Mouse (Mus musculus) spleen, postnatal 4 days (tissue): ENCODE results near the gene BC052040.

Experiments used
- DNase-seq, 2 experiments: peaks; one replicate each; pipeline ENCODE4 v3.0.0; 2022; ENCODE audit warnings: low spot score in 2 of 2

BC052040 gene

GRCm38 (mm10) chr2:115581241-115581988, at the start of gene BC052040:
Gene BC052040, plus strand, starts transcription at chr2:115581716.
- peak; percentile 88 to 94 for DNase-seq

DNA sequence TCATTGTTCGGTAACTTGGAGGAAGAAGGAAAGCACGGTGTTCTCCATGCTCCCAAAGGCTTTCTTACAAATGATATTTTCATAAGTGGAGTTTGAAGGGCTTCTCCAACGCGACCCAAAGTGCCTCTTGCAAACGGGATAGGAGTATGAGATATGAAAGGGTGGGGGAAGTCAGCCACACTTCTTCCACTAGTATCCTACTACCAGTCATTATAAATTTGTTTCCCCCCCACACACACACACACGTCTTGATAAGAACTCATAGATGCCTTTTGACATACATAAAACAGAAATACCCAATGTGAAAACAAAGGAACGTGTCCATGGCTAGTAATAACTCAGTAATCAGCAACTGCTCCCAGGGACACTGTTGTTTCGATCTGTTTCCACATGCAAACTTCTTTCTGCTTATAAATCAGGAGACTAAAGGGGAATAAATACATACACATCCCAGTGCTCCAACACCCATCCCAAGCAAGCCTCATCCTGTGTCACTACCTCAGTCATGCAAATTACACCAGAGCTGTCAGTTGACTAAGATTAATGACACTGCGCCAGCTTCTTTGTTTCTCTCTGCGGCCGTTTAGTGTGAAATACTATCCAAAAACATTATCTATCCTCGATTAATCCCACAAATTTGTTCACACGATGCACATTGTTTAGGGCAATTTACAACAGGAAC, 43.4 kb upstream of the BC052040 start:
- no peak for DNase-seq

GRCm38 (mm10) chr2:115538691-115539283, 42.7 kb upstream of the BC052040 start:
- no peak for DNase-seq

DNA sequence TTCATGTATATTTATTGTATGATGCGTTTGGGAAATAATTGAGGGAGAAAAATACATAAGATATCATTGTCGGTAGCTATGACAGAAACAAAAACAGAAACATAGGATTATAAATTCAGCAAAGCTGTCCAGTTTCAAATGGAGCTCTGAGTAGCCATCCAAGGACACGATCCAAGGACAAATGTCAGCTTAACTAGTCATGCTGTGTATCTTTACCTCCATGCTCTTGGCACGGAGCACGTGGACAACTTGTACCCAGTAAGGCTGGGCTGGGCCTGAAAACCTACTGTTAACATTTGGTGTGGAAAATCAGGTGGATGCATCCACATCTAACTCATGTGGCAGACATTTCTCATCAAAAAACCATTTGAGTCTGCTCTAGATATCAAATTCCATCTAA, 41.8 kb upstream of the BC052040 start:
- DNase-seq = no peak

DNA sequence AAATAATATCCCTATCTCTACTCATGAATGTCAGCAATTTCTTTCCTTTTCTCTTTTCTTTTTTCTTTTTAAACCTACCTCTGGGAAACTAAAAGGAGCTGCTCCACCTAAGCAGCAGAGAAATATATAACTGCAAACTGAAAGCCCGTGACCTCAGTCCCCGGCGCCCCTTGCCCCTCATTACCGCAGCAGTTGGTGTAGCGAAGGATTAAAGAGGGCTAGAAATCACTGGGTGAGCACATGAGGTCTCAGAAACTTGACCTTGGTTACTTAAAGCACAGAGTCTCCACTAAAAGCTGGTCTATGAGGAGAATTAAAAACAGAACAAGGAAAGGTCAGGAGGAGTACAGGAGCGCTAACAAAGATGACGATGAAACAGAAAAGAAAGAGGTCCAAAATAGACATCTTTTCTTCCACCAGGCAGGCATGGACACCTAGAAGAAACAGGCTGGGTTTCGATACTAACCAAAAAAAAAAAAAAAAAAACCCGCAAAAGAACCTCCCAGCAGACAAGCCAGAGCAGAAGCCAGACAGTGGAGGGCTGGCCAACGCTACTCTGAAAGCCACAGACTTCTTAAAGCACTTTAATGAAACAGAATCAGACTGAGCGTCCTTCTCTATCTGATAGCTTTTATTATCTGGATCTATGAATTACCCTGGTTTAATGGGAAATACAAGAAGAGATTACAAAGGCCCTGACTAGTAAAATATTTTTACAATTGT, 39.0 kb upstream of the BC052040 start:
- no peak for DNase-seq

- no peak for DNase-seq
Measured at GRCm38 (mm10) chr2:115543212-115543611, 38.3 kb upstream of the BC052040 start.

DNA sequence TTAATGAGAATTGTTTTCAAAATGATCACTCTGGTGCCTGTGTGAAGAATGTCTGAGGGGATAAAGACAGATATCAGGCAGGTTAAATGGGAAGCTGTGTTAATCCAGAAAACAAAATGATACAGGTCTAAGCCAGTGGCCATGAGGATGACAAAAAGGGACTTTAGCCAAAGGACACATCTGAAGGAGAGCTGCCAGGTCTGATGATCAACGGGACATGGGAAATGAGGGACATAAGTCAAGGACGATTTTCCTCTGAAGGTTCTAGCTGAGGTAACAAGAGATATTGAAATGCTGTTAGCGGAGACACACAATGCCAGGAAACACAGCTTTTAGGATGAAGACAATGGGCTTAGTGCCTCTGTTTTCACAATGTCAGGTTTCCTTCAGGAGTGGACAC, 29.6 kb upstream of the BC052040 start:
- DNase-seq = no peak

DNA sequence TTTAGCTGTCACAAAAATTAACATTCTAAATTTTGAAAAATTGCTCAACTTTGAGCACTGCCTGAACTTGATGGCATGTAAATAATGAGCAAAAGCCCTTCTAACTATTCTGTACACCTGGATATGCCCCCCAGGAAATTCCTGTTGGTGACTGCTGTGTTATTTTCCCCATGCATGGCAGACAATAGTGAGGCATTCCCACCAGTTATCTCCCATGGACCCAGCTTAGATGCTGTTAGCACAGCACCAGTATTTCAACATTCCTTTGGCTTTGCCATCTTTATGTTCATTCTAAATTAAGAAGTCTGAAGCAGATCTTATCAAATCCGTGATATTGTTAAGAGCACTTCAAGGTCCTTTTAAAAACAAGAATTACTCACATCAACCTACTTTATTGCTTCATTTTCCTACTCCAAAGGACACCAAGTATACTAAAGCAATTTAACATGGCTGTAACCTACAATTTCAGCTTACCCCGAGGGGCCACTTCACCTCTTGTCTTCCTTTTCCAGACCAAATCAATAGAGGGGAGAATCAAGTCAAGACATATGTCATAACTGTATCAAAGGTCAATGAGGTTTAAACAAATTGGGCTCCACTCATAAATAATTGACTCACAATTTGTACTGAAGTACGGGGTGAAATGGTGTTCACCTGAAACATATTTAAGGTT, 19.2 kb upstream of the BC052040 start:
- DNase-seq = no peak

DNA sequence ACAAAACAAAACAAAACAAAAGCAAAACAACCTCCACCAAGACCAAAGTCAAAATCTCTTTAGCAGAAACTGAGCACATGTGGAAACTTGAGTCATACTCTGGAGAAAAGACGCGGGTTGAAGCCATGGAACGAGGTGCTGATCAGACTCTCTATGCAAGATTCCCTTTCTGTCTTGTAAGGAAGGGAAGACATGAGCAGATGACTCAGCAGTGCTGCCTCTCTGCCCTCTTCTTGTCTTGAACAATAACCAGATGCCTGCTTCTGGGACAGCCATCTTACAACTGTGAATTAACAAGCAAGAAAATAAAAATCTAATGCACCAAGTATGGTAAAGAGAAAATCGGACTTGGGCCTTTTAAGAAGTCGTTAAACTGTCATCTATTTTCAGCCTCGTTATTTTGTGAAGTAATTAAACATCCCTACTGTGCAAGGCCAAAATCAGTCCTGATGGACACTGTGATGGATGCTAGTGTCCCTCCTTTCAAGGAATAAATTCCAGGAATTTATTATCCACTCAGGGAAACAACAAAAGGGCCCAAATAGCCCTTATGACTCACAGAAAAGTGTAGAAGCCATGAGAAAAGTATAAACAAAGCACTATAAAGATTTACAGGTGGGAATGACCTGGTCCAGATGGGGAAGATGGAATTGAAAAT, 18.0 kb upstream of the BC052040 start:
- no peak for DNase-seq

DNA sequence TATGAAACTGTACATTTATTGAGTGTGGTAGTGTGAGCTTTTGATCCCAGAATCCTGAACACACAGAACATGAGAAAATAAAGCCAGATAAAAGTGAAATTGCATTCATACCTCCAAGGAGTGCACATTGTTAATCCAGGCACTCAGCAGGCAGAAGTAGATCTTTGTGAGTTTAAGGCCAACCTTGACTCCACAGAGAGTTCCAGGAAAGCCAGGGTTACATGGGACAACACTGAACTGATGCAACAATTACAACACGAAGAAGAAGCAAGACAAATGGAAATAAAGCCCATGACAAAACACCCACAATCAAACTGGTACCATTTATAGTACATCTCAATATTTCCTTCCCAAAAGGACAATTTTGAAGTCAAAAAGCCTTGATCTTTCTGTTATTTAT, 9.5 kb upstream of the BC052040 start:
- no peak for DNase-seq

GRCm38 (mm10) chr2:115574802-115575201, 6.7 kb upstream of the BC052040 start:
- no peak for DNase-seq

GRCm38 (mm10) chr2:115579171-115579900, 2.2 kb upstream of the BC052040 start:
- DNase-seq = no peak

DNA sequence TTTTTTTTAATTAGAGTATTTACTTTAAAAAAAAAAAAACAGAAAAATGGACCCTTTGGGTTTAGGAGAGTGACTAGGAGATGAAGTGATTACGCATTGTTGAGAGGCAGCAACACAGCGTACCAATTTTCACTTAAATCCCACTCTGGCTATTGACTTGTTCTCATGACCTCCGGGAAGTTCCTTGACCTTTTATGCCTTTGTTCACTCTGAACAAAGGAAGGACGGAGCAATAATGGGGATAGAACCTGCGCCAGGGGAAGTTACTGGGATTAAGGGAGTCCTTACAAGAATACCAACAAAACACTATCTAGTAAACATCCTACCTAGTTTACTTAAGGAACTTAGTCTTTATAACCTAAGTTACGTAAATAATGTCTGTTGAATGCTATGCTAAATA, 1.5 kb upstream of the BC052040 start:
- DNase-seq = no peak

GRCm38 (mm10) chr2:115581989-115582608, 583 bp downstream of the BC052040 start:
- no peak for DNase-seq

DNA sequence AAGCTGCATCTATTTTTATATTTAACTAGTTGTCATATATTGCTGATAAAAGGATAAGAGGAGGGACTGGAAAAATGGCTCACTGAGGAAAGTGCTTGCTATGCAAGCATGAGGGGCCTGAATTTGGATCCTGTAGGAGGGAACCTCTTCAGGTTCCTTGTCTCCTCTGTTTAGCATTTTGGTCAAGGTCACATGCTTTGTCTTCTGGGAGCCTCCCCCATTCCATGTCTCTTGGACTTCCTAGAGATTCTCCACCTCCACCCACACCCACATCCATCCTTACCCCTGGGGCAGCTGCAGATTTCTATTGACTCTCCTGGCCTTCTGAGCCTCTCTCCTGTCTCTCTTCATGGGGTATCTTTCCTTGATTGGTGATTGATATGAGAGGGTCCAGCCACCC, 2.3 kb downstream of the BC052040 start:
- no peak for DNase-seq

DNA sequence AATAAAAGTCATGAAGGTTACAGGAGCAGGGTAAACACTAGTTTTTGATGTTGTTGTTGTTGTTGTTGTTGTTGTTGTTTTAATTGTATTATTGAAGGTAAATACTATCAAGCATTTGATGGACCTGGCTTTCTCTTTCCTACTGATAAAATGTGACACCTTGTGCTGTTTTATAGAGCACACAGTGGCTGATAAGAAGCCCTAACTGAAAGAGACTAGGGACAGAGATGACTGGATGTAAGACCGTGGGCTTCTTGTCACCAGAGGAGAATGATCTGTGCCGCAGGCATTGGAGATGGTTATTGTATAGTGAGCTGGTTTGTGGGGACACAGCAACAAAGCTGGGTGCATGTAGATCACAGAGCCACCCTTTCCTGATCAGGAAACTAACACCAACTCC, 9.1 kb downstream of the BC052040 start:
- no peak for DNase-seq

DNA sequence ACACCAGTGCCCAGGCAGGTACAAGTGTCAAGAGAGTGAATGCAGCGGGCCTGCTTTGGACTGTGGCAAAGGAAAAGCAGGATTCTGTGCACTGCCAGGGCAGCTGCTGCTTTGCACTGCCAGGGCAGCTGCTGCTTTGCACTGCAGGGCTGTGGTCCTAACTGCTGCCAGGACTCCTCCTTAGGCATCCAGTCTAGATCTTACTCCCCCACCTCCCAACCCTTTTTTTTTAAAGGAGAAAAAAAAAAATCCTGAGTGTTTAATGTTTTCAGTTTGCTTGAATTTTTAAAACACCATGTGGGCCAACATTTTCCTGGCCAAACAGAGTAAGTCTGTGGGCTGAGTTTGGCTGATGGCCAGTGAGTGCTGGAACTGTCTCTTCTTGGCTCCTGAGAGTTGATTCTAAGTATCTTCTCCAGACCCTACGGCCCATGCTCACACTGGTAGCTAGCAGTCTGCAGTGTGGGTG, 11.2 kb downstream of the BC052040 start:
- peak in 1 of 2 experiments; percentile 38 for DNase-seq

- no peak for DNase-seq
Measured at GRCm38 (mm10) chr2:115597017-115597416, 15.5 kb downstream of the BC052040 start.

GRCm38 (mm10) chr2:115598266-115598665, 16.8 kb downstream of the BC052040 start:
- DNase-seq = no peak

- no peak for DNase-seq
Measured at GRCm38 (mm10) chr2:115600724-115601123, 19.2 kb downstream of the BC052040 start.
